Mouse (Mus musculus) layer of hippocampus, adult 9-10 months (tissue): ENCODE data around the gene Cadps.

Source experiments
- DNase-seq: peaks from one replicate; pipeline ENCODE4 v3.0.0; 2022; ENCODE audit warnings: low spot score

Cadps gene

DNA sequence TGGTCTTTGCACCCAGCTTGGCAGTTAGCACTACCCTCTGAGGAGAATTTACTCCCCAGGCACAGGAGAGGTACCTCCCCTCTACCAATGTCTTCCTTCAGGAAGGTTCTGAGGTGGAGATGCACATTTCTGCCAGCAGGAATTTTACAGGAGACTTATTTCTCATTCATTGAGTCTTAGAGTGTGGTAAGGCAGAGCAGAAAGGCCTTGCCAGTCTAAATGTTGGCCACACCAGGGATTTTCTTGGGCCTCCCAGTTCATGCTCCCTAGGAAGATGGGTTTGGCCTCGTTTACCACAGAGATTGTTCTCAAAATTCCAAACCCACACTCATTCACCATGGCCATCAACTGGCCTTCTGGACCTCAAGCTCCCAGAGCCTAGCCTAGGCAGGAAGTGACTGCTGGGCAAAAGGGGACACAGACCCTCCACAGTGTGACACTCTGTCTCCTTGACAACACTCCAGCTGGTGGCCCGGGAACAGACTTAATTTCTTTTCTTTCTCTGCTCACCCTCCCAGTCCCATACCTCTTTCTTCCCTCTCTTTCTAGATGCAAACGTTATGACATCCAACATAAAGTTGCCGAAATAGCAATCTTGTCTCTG is 434.6 kb downstream of the Cadps start:
- no peak for DNase-seq

DNA sequence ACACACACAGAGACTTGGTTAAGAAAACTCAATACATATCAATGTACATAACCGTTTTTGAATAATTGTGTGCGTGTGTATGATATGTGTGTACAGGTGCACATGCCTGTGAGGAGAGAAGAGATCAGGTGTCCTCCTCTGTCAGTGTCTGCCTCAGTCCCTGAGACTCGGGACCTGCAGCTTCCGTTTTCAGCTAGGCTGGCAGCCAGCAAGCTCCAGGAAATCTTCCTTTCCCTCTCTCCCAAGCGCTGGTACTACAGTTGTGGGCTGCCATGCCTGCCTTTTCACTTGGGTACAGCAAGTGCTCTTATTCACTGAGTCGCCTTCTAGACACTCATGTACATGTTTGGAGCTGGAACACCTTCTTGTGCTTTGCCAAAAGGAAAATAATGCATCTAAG is 435.7 kb downstream of the Cadps start:
- DNase-seq, result no peak

- DNase-seq, result no peak
Measured at GRCm38 (mm10) chr14:12377883-12378282, 445.0 kb downstream of the Cadps start.

GRCm38 (mm10) chr14:12377289-12377688 is 445.6 kb downstream of the Cadps start:
- no peak for DNase-seq

DNA sequence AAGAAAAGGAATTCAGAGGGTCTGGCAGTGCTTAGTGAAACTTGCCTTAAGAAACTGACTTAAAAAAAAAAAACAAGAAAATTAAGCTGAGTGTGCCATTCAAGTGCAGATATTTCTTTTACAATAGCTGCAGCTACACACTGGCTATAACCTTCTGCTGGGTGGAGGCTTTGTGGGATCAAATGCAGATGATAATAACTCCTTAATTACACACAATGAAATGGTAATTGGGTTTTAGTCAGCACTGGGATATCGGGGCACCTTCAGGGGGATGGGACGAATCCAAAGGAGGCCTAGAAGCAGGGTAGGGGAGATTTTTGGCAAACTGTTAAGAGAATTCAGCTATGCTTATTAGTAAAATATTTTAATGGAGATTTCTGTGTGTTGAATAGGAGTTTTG is 447.4 kb downstream of the Cadps start:
- DNase-seq, result no peak

- no peak for DNase-seq
Measured at GRCm38 (mm10) chr14:12350271-12350916, 472.5 kb downstream of the Cadps start.

DNA sequence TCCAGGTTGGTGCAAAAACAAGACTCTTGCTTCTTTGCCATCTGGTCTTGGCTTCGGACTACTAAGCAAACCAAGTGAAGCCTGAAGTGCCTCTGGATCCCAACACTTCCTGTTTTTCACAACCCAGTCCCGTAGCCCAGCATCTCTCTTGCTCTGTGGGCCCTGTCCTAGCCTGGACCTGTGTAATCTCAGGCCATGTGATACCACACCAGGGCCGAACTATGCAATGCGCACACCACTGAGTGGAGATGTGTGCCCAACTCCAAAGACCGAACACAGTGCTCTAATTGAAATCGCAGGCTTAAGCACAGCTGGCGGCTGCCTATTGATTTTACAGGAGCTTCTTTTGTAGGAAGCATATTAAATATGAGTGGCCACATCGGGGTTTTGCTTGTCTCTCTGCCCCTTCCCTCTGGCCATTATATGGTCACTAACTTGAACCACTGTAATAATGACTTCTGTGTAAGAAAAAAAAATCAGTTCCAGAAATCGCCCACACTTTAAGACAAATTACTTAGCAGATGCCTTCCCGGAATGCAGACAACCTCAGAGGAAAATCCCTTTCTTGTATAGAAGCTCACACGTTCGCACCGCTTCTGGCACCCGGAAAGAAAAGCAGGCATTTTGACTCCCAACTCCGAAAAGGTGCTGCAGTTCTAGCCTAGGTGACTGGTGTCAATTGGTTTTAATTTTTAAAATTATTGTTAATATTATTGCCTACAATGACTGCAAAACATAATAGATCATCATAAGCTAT is 473.4 kb downstream of the Cadps start:
- DNase-seq, result no peak

DNA sequence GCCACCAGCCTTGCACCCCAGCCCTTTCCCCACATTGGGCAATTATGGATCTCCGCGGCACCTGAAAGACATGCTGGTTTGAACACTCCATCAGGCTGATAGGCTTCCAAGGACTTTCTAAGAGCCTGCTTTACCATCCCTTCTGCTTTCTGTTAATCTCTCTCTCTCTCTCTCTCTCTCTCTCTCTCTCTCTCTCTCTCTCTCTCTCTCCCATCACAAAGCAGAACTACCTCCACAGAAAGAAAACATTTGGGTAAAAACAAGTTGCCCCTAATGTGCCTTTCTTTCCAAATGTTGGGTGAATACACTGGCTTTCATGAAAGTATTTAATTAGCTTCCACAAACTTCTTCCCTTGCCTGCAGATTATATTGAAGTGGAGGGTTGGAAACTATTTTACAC is 474.8 kb downstream of the Cadps start, which contains the start of gene Fezf2:
Gene Fezf2 (minus strand): TSS at position 101 of the 400 bp plus-strand sequence.
- no peak for DNase-seq

GRCm38 (mm10) chr14:12346865-12347600 is 475.8 kb downstream of the Cadps start:
- no peak for DNase-seq

DNA sequence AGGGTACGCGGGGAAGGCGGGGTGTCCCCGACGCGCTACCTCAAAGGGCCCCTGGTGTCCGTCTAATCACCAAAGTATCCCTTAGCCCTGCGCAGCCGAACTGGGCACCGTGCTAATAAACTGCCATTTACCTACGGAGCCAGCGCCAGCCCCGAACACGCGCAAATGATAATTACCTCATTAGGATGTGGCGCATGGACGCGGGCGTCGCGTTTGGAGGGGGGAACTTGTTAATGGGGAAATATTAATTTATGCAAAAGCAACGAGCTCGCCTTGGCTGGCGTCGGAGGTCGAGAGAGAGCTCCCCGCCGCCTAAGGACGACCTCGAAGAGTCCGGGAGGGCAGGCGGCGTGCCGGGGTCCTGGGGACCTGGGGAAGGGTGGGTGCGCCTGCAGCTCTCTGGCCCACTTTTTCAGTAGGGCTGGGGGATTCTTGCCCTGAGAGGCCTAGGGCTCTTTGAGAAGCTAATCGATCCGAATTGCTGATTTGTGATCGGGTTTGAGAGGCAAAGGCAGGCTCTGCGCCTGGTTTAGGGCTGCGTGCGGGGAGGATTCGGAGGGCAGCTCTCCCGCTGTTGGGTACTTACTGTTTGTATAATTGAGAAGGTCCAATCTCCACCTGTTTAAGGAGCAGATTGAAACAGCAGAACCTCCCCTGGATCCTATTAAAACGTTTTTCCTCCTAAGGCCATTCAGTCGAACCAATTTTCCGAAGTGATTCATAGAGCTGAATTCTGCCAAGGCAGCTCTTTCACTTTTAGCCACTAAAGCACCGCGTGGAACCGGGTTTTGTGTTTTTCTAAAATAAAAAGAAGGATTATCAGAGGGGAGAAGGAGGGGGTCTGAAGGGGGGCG is 476.6 kb downstream of the Cadps start:
- no peak for DNase-seq

GRCm38 (mm10) chr14:12345241-12345921 is 477.5 kb downstream of the Cadps start:
- no peak for DNase-seq

DNA sequence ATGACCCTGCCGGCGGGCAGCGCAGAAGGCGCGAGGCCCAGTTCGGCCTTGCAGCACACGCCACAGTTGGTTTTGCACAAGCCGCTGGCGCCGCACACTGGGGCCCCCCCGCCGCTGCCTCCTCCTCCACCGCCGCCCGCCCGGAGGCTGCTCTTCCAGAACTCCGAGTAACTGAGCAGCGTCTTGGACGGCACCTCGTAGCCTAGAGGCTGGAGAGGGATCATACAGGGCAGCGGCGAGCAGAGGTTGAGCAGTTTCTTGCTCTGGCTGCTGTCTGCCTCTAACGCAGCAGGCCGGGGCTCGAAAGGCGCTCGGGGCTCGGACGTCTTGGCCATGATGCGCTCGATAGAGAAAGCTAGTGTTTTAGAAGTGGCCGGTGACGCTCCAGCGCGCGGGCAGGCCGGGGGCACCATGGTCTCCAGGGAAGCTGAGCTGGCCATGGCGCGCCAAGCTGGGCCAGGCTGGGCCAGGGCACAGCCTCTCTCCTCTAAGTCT is 478.1 kb downstream of the Cadps start:
- DNase-seq, result no peak

- no peak for DNase-seq
Measured at GRCm38 (mm10) chr14:12344061-12344745, 478.7 kb downstream of the Cadps start.

GRCm38 (mm10) chr14:12343451-12343941 is 479.4 kb downstream of the Cadps start:
- no peak for DNase-seq

GRCm38 (mm10) chr14:12342458-12343131 is 480.3 kb downstream of the Cadps start:
- no peak for DNase-seq

- no peak for DNase-seq
Measured at GRCm38 (mm10) chr14:12341789-12342457, 481.0 kb downstream of the Cadps start.

GRCm38 (mm10) chr14:12341075-12341788 is 481.6 kb downstream of the Cadps start:
- DNase-seq, result no peak
